Mouse (Mus musculus) embryonic facial prominence, embryonic 13.5 days (tissue): ENCODE data around the gene Zfp423. TPM values are rescaled to one million over a fixed set of nuclear protein-coding genes. Genes with fewer than 3 reads are reported as not detected.

Source experiments
- ATAC-seq: fragments of 200-750 bp; cut with Nextera tagmentation; 2 replicates; pipeline ENCODE4 v1.8.0; 2017; ENCODE audit warnings: low read depth; ENCODE audit not compliant: insufficient number of reproducible peaks, insufficient read depth, low FRiP score, low TSS enrichment
- H3K27ac ChIP-seq: fragments of 300-500 bp; sonication (generic); 2 replicates; pipeline ENCODE4 v1.5.1; 2015; ENCODE audit warnings: moderate library complexity, mild to moderate bottlenecking, inconsistent platforms
- H3K27me3 ChIP-seq: fragments of 300-500 bp; sonication (generic); 2 replicates; pipeline ENCODE4 v1.6.1; 2015; ENCODE audit warnings: mild to moderate bottlenecking, inconsistent platforms
- H3K36me3 ChIP-seq: fragments of 300-500 bp; sonication (generic); 2 replicates; pipeline ENCODE4 v1.6.1; 2015; ENCODE audit warnings: mild to moderate bottlenecking, inconsistent platforms
- H3K4me1 ChIP-seq: fragments of 300-500 bp; sonication (generic); 2 replicates; pipeline ENCODE4 v1.6.1; 2015; ENCODE audit warnings: inconsistent platforms
- H3K4me2 ChIP-seq: fragments of 300-500 bp; sonication (generic); 2 replicates; pipeline ENCODE4 v1.6.1; 2015; ENCODE audit warnings: moderate library complexity, mild to moderate bottlenecking, inconsistent platforms
- H3K4me3 ChIP-seq: fragments of 300-500 bp; sonication (generic); 2 replicates; pipeline ENCODE4 v1.5.1; 2015; ENCODE audit warnings: mild to moderate bottlenecking, inconsistent platforms
- H3K9ac ChIP-seq: fragments of 300-500 bp; sonication (generic); 2 replicates; pipeline ENCODE4 v1.6.1; 2015; ENCODE audit warnings: mild to moderate bottlenecking, inconsistent platforms
- H3K9me3 ChIP-seq: fragments of 300-500 bp; sonication (generic); 2 replicates; pipeline ENCODE4 v1.6.1; 2016; ENCODE audit warnings: inconsistent platforms
- WGBS: fragments of 180-500 bp; shearing (Covaris S2); methylation state at CpG from one replicate; pipeline ENCODE4 v1.1.7; 2015; ENCODE audit warnings: mixed read lengths; 5-methylcytosine and 5-hydroxymethylcytosine counted together
- polyA plus RNA-seq: library from polyadenylated mRNA; unstranded; fragments of >200 nt; fragmentation: Nextera tagmentation; extraction: Ambion mirVana; gene quantifications from 2 replicates; pipeline ENCODE4 v1.2.1, GENCODE M21; 2015

Gene Zfp423
- polyA plus RNA-seq, 1 experiment from 2014 or later = 30.5 TPM

GRCm38 (mm10) chr8:87688348-87688747 is 271.0 kb downstream of the Zfp423 start:
- no peak overlapping the region for H3K4me3 ChIP-seq
- H3K9ac ChIP-seq = no peak overlapping the region
- H3K4me1 ChIP-seq = peaks cover 69% of the 10 kb centered on the region
- H3K4me2 ChIP-seq = no peak overlapping the region
- no peaks in the 10 kb centered on the region for H3K27me3 ChIP-seq
- H3K27ac ChIP-seq = no peak overlapping the region
- H3K36me3 ChIP-seq = peaks cover 35% of the 10 kb centered on the region
- 54% methylated on average over 4 of the region's 4 CpGs for WGBS
- ATAC-seq = no peak
- no peaks in the 10 kb centered on the region for H3K9me3 ChIP-seq

GRCm38 (mm10) chr8:87686986-87687698 is 272.3 kb downstream of the Zfp423 start:
- Histone ChIP-seq H3K4me2 (no peak overlapping the region), H3K9ac (no peak overlapping the region), H3K27me3 (no peaks in the 10 kb centered on the region), H3K4me3 (no peak overlapping the region), H3K27ac (no peak overlapping the region), H3K36me3 (peaks cover 35% of the 10 kb centered on the region), H3K9me3 (no peaks in the 10 kb centered on the region), H3K4me1 (peaks cover 62% of the 10 kb centered on the region)
- 73% methylated on average over 10 of the region's 10 CpGs for WGBS
- no peak for ATAC-seq

DNA sequence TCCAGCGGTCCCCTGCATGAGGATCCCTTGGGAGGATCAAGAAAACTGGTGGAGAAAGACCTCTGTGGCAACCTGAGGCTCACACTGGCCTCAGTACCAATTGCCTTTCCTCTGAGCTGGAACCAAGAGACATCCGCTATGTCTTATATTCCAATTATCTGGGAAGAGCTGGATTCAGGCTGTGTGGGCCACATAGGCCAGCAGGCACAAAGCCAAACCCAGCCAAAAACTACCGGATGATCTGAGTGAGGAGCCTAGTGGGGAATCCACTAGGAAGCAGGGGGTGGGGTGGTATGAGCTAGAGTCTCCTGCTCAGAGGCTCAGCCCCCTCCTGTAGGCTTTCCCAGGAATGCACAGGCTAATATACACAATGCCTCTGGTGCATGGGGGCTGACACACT is 273.4 kb downstream of the Zfp423 start:
- WGBS = 60% methylated on average over 3 of the region's 3 CpGs
- H3K36me3 ChIP-seq = peaks cover 45% of the 10 kb centered on the region
- no peak overlapping the region for H3K27ac ChIP-seq
- H3K4me1 ChIP-seq = peaks cover 54% of the 10 kb centered on the region
- H3K4me3 ChIP-seq = no peak overlapping the region
- no peaks in the 10 kb centered on the region for H3K27me3 ChIP-seq
- no peak overlapping the region for H3K4me2 ChIP-seq
- H3K9me3 ChIP-seq = no peaks in the 10 kb centered on the region
- no peak overlapping the region for H3K9ac ChIP-seq
- ATAC-seq = no peak

GRCm38 (mm10) chr8:87685392-87685791 is 274.0 kb downstream of the Zfp423 start:
- no peaks in the 10 kb centered on the region for H3K27me3 ChIP-seq
- peaks cover 47% of the 10 kb centered on the region for H3K4me1 ChIP-seq
- WGBS = 42% methylated on average over 8 of the region's 8 CpGs
- H3K9me3 ChIP-seq = no peaks in the 10 kb centered on the region
- no peak overlapping the region for H3K4me3 ChIP-seq
- ATAC-seq = no peak
- no peak overlapping the region for H3K27ac ChIP-seq
- no peak overlapping the region for H3K4me2 ChIP-seq
- no peak overlapping the region for H3K9ac ChIP-seq
- H3K36me3 ChIP-seq = peaks cover 45% of the 10 kb centered on the region

- Histone ChIP-seq H3K27me3 (no peaks in the 10 kb centered on the region), H3K36me3 (peaks cover 50% of the 10 kb centered on the region), H3K9me3 (no peaks in the 10 kb centered on the region), H3K27ac (no peak overlapping the region), H3K4me1 (peaks cover 21% of the 10 kb centered on the region), H3K4me3 (no peak overlapping the region), H3K9ac (no peak overlapping the region), H3K4me2 (no peak overlapping the region)
- 92% methylated on average over 3 of the region's 3 CpGs for WGBS
- ATAC-seq = no peak
Observed at GRCm38 (mm10) chr8:87682066-87682465, 277.3 kb downstream of the Zfp423 start.

DNA sequence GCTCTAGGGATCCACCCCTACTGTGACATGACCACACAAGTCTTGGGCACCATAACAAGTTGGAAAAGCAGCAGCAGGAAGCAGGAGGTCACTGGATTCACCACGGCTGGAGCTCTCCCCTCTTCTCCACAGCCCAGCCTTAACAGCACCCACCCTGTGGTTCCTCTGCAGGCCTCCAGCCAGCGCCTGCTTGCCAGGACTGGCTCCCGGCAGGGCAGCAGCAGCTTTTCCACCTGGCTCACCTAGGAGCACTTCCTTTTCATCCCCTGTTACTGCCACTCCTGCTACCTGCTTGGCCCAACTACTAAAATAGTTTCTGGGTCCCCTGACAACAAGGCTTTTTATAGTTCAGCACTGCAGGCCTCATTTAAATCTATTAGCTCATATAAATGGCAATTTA is 279.4 kb downstream of the Zfp423 start:
- Histone ChIP-seq H3K9ac (no peak overlapping the region), H3K9me3 (no peaks in the 10 kb centered on the region), H3K4me3 (no peak overlapping the region), H3K4me1 (peaks cover 9% of the 10 kb centered on the region; the same call in 1 of the 2 replicates), H3K36me3 (peaks cover 31% of the 10 kb centered on the region), H3K27ac (no peak overlapping the region), H3K27me3 (no peaks in the 10 kb centered on the region), H3K4me2 (no peak overlapping the region)
- WGBS = 57% methylated on average over 3 of the region's 3 CpGs
- ATAC-seq = no peak

- H3K36me3 ChIP-seq = peaks cover 26% of the 10 kb centered on the region
- H3K4me3 ChIP-seq = no peak overlapping the region
- 75% methylated on average over 11 of the region's 11 CpGs for WGBS
- no peaks in the 10 kb centered on the region for H3K27me3 ChIP-seq
- H3K4me1 ChIP-seq = peaks cover 7% of the 10 kb centered on the region; the same call in 1 of the 2 replicates
- no peaks in the 10 kb centered on the region for H3K9me3 ChIP-seq
- H3K9ac ChIP-seq = 0 out of 2 replicates have a peak overlapping the region, but pooled peaks have one; percentile 11
- H3K27ac ChIP-seq = no peak overlapping the region
- no peak overlapping the region for H3K4me2 ChIP-seq
- no peak for ATAC-seq
Observed at GRCm38 (mm10) chr8:87679431-87680003, 279.9 kb downstream of the Zfp423 start.

GRCm38 (mm10) chr8:87675411-87675810 is 284.0 kb downstream of the Zfp423 start:
- no peak overlapping the region for H3K4me3 ChIP-seq
- no peaks in the 10 kb centered on the region for H3K9me3 ChIP-seq
- peaks cover 13% of the 10 kb centered on the region; the same call in 1 of the 2 replicates for H3K4me1 ChIP-seq
- H3K9ac ChIP-seq = no peak overlapping the region
- 90% methylated on average over 9 of the region's 9 CpGs for WGBS
- no peak for ATAC-seq
- H3K27me3 ChIP-seq = no peaks in the 10 kb centered on the region
- no peak overlapping the region for H3K27ac ChIP-seq
- no peak overlapping the region for H3K4me2 ChIP-seq
- peaks cover 12% of the 10 kb centered on the region; the same call in 1 of the 2 replicates for H3K36me3 ChIP-seq

GRCm38 (mm10) chr8:87674157-87674556 is 285.2 kb downstream of the Zfp423 start:
- no peaks in the 10 kb centered on the region for H3K27me3 ChIP-seq
- peaks cover 8% of the 10 kb centered on the region; the same call in 1 of the 2 replicates for H3K36me3 ChIP-seq
- no peak overlapping the region for H3K4me2 ChIP-seq
- no peak overlapping the region for H3K9ac ChIP-seq
- ATAC-seq = no peak
- WGBS = 80% methylated on average over 7 of the region's 7 CpGs
- H3K4me3 ChIP-seq = no peak overlapping the region
- H3K4me1 ChIP-seq = peaks cover 7% of the 10 kb centered on the region; the same call in 1 of the 2 replicates
- H3K27ac ChIP-seq = no peak overlapping the region
- no peaks in the 10 kb centered on the region for H3K9me3 ChIP-seq

DNA sequence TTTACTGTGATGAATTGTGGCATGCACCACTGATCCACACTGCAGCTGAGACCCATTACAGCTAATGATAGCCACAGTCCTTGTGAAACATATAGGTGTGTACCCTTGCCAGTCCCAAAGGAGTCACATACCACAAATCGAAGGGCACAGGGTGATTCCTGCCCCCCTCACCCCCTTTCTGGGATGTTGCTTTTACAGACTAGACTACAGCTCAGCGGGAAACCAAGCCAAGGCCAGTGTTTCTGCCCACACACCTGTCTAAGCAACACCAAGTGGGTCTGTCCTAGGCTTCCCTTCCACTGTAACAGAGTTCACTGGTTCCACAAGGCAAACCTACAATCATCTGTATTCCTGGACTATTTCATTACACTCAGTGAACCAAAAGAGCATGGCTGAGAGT is 287.2 kb downstream of the Zfp423 start:
- peaks cover 7% of the 10 kb centered on the region; the same call in 1 of the 2 replicates for H3K4me1 ChIP-seq
- H3K27me3 ChIP-seq = no peaks in the 10 kb centered on the region
- H3K4me2 ChIP-seq = no peak overlapping the region
- no peak overlapping the region for H3K27ac ChIP-seq
- H3K4me3 ChIP-seq = no peak overlapping the region
- H3K9me3 ChIP-seq = no peaks in the 10 kb centered on the region
- 0 out of 2 replicates have a peak, but pooled peaks cover 3% of the 10 kb centered on the region for H3K36me3 ChIP-seq
- WGBS = 72% methylated on average over 2 of the region's 2 CpGs
- no peak overlapping the region for H3K9ac ChIP-seq
- ATAC-seq = no peak

DNA sequence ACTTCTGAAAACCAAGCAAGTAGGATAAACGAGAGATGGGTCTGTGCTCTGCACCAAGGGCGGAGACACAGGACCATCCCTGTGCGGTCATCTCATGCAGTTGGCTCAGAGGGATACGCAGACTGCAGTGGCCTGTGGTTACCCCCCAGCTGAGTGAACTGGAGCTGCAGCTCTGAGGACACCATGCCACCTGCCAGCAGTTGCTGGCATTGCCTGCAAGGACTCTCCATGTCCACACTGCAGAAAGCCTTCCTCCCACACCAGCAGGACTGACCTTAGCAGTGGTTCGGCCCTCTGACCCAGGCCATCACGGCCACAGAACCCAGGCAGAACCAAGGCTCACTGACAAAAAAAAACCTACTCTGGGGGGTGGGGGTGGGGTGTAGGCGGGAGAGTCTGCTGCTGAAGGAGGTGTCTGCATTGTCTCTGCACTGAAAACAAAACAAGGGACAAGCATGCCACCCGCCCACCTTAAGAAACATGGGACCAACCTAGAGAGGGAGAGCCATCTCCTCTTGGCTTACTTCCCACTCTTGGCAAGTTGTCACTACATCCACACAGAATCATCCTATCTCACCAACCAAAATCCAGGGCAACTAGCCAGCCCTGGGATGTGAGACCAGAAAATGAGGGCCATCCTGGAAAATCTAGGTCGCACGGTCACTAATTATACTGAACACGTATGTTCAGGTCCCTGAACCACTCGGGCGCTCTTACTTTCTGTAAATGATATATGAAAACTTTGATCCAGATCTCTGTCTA is 288.0 kb downstream of the Zfp423 start:
- WGBS = 85% methylated on average over 13 of the region's 13 CpGs
- H3K27ac ChIP-seq = no peak overlapping the region
- H3K4me1 ChIP-seq = peaks cover 7% of the 10 kb centered on the region; the same call in 1 of the 2 replicates
- H3K27me3 ChIP-seq = no peaks in the 10 kb centered on the region
- H3K9me3 ChIP-seq = no peaks in the 10 kb centered on the region
- H3K9ac ChIP-seq = no peak overlapping the region
- no peak overlapping the region for H3K4me2 ChIP-seq
- no peak for ATAC-seq
- no peak overlapping the region for H3K4me3 ChIP-seq
- H3K36me3 ChIP-seq = 0 out of 2 replicates have a peak, but pooled peaks cover 3% of the 10 kb centered on the region
